In the genomic region with DNA sequence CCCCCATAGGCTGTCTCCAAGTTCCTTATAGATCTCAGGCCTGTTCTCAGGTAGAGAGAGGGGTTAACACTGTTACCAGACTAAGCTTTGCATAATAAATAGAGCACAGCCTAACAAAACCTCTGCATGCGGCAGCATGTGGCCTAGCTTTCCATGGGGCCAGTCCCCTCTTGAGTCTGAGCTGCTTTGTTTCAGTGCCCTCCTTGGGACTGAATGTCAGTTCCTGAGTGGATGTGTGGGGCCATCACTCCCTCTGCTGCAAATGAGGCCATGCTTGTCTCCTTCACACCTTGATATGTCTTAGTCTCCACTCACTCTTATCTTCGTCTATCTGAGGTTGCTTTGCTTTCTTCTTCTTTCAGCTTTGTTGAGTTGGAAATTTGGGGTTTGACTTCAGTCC, we compare ENCODE assay signal across 19 mouse cellular contexts. TPM values are rescaled to one million over a fixed set of nuclear protein-coding genes. Genes with fewer than 3 reads are reported as not detected.
A peak's percentile ranks its signal among the peaks of the same experiment; 100 is the strongest.
DNase-seq lines count a peak whose midpoint lies in the region; ATAC-seq lines count a peak whose summit lies in the region.
"Had no signal": no experiment of that assay in that cellular context is flagged by ENCODE, and none has a peak within 500 bp of the region (broad histone marks: within the 10 kb centered on the region; RNA-seq: fewer than 3 reads in every experiment).

No protein-coding gene starts in this region.

- WGBS in kidney, embryonic 14.5 days: 94% methylated on average over 2 of the region's 2 CpGs

- no peaks in the 10 kb centered on the region; the same call in 1 of the 2 replicates for H3K4me1 ChIP-seq in kidney, embryonic 14.5 days (ENCODE audit: control insufficient read depth, insufficient read depth, low read length)
- H3K4me1 ChIP-seq: forebrain, embryonic 15.5 days; hindbrain, embryonic 12.5 days had no signal

- no peak overlapping the region for H3K4me2 ChIP-seq in kidney, embryonic 14.5 days (replicated peaks; ENCODE audit: low read depth, low read length)
- H3K4me2 ChIP-seq: embryonic facial prominence, embryonic 12.5 days; forebrain, embryonic 15.5 days; heart, embryonic 12.5 days; hindbrain, embryonic 12.5 days had no signal

- ATAC-seq in kidney, embryonic 14.5 days (ENCODE audit: low FRiP score, low TSS enrichment): no peak
- ATAC-seq: activated CD4-positive, CD25-positive, alpha-beta regulatory T cell, adult 4 months; forebrain, embryonic 15.5 days; hindbrain, postnatal 0 days; Patski had no signal

- no peaks in the 10 kb centered on the region for H3K36me3 ChIP-seq in kidney, embryonic 14.5 days (ENCODE audit: control insufficient read depth, insufficient read depth, low read length)
- H3K36me3 ChIP-seq: embryonic facial prominence, embryonic 12.5 days; forebrain, embryonic 15.5 days; heart, embryonic 12.5 days; hindbrain, embryonic 12.5 days had no signal

- no peak overlapping the region for H3K27ac ChIP-seq in kidney, embryonic 14.5 days (ENCODE audit: low read depth, low read length)
- H3K27ac ChIP-seq: embryonic facial prominence, embryonic 12.5 days; forebrain, embryonic 15.5 days; hindbrain, embryonic 12.5 days; hindbrain, postnatal 0 days had no signal

- no peaks in the 10 kb centered on the region for H3K9me3 ChIP-seq in kidney, embryonic 14.5 days (ENCODE audit: control insufficient read depth, low read length)
- H3K9me3 ChIP-seq: embryonic facial prominence, embryonic 12.5 days; forebrain, embryonic 15.5 days; heart, embryonic 12.5 days; hindbrain, embryonic 12.5 days had no signal

- peak; percentile 59 for DNase-seq in heart, adult 11 months
- no peak for DNase-seq in heart, postnatal 10 days
- DNase-seq in kidney, postnatal 10 days: peak; percentile 2
- peak; percentile 26 for DNase-seq in testis, postnatal 10 days (ENCODE audit: low spot score)
- no peak for DNase-seq in testis, postnatal 14 days (ENCODE audit: low spot score)
- DNase-seq: adrenal gland, postnatal 25 days; cerebellum, adult 8-10 months; cerebellum, postnatal 14 days; heart, adult 18-20 months; heart, postnatal 36 days had no signal

- H3K27me3 ChIP-seq in kidney, embryonic 14.5 days (ENCODE audit: control insufficient read depth, insufficient read depth, low read length): no peaks in the 10 kb centered on the region
- H3K27me3 ChIP-seq: embryonic facial prominence, embryonic 12.5 days; forebrain, embryonic 15.5 days; heart, embryonic 12.5 days; hindbrain, embryonic 12.5 days; Patski had no signal

- no peak overlapping the region for H3K4me3 ChIP-seq in kidney, embryonic 14.5 days (ENCODE audit: low read length)
- H3K4me3 ChIP-seq: embryonic facial prominence, embryonic 12.5 days; forebrain, embryonic 15.5 days; heart, embryonic 12.5 days; hindbrain, embryonic 12.5 days had no signal

- intact Hi-C loops in heart, postnatal 10 days (cut with DNase I): no loop called here

- no peak overlapping the region for H3K9ac ChIP-seq in kidney, embryonic 14.5 days (ENCODE audit: low read depth, low read length)
- H3K9ac ChIP-seq: embryonic facial prominence, embryonic 12.5 days; forebrain, embryonic 15.5 days; heart, embryonic 12.5 days; hindbrain, embryonic 12.5 days had no signal

RNA-seq across cellular contexts. Expression of gene Stk32c, which starts 8.7 kb away (rescaled TPM):
- total RNA-seq in heart, postnatal 10 days (2021): 1 to 10 TPM; 2.8 to 4.6 TPM
- polyA plus RNA-seq in kidney, embryonic 14.5 days (2014; fragmentation: Nextera tagmentation; extraction: Ambion mirVana): 0.29 TPM in 1 of 2 replicates, not detected in the other
- total RNA-seq: CH12.LX had no signal
- polyA plus RNA-seq: heart, embryonic 12.5 days had no signal

RNA-seq across cellular contexts. Expression of gene Lrrc27, which starts 9.1 kb away (rescaled TPM):
- 10 to 100 TPM in 1 of 2 experiments, 1 to 10 TPM in 1; 9.3 to 10.0 TPM for total RNA-seq in heart, postnatal 10 days (2021)
- 5.7 and 6.6 TPM in 2 replicates for polyA plus RNA-seq in kidney, embryonic 14.5 days (2014; fragmentation: Nextera tagmentation; extraction: Ambion mirVana)

RNA-seq across cellular contexts. Expression of gene Pwwp2b, which starts 26.4 kb away (rescaled TPM):
- total RNA-seq in heart, postnatal 10 days (2021): 1 to 10 TPM; 8.1 to 9.8 TPM
- 5.3 and 7.3 TPM in 2 replicates for polyA plus RNA-seq in kidney, embryonic 14.5 days (2014; fragmentation: Nextera tagmentation; extraction: Ambion mirVana)

Comparison
In these comparisons a context has a peak if more than half of its experiments do, and no peak if none do; other contexts are left out.
1. DNase-seq: peak in heart, adult 11 months (single experiment), kidney, postnatal 10 days (single experiment) and testis, postnatal 10 days (single experiment); none in heart, postnatal 10 days (0 of 2) and testis, postnatal 14 days (single experiment).